Mouse (Mus musculus) kidney, adult 2 months (tissue): ENCODE measurements at regions not wholly inside any gene's neighbourhood (a gene's known extent, or its start where the extent isn't known, plus 50 kb on each side); places are given as distances from the start of the nearest gene placed in this dataset.

Source experiments
- DNase-seq: peaks from one replicate; pipeline ENCODE4 v3.0.0; 2021
- H3K27ac ChIP-seq: fragments of 200-500 bp; 2 replicates; pipeline ENCODE4 v1.5.1; 2012; ENCODE audit warnings: low read depth, low read length, control low read depth, inconsistent platforms; ENCODE audit not compliant: insufficient read depth
- H3K27me3 ChIP-seq: fragments of 200-500 bp; replicated peaks from 2 replicates; pipeline ENCODE4 v1.6.1; 2012; ENCODE audit warnings: mild to moderate bottlenecking, moderate library complexity, low read length, inconsistent platforms; ENCODE audit not compliant: control insufficient read depth, insufficient read depth
- H3K36me3 ChIP-seq: fragments of 200-500 bp; 2 replicates; pipeline ENCODE4 v1.6.1; 2012; ENCODE audit warnings: mild to moderate bottlenecking, moderate library complexity, low read length, inconsistent platforms; ENCODE audit not compliant: control insufficient read depth, insufficient read depth
- H3K4me1 ChIP-seq: fragments of 200-500 bp; 2 replicates; pipeline ENCODE4 v1.6.1; 2011; ENCODE audit warnings: low read length; ENCODE audit not compliant: control insufficient read depth, insufficient read depth
- H3K4me3 ChIP-seq: fragments of 200-500 bp; 2 replicates; pipeline ENCODE4 v1.5.1; 2011; ENCODE audit warnings: mild to moderate bottlenecking, low read depth, low read length, control low read depth; ENCODE audit not compliant: insufficient read depth
- CTCF ChIP-seq: fragments of 200-500 bp; conservative IDR thresholded peaks from 2 replicates; pipeline ENCODE4 v1.5.1; 2011; ENCODE audit warnings: low read depth, mild to moderate bottlenecking, control low read depth, low read length, moderate library complexity, mixed read lengths; ENCODE audit not compliant: insufficient read depth, insufficient read length
- POLR2A ChIP-seq: fragments of 200-500 bp; IDR thresholded peaks from one replicate; pipeline ENCODE4 v1.6.1; 2011; ENCODE audit warnings: low read depth, low read length, control low read depth
- WGBS: fragments of 180-500 bp; shearing (Covaris S2); methylation state at CpG from one replicate; pipeline ENCODE4 v1.1.7; 2018; 5-methylcytosine and 5-hydroxymethylcytosine counted together

- Histone ChIP-seq H3K4me1 (no peaks in the 10 kb centered on the region), H3K4me3 (no peak overlapping the region), H3K27me3 (no peaks in the 10 kb centered on the region), H3K36me3 (no peaks in the 10 kb centered on the region), H3K27ac (no peak overlapping the region)
- no peak for DNase-seq
- WGBS = over 99% methylated on average over 3 of the region's 3 CpGs
- no peak for TF ChIP-seq CTCF
- no peak for TF ChIP-seq POLR2A
These were observed 175.5 kb upstream of the Noct start for GRCm38 (mm10) chr3:51048739-51049138.

GRCm38 (mm10) chr3:51050156-51050555 is 174.1 kb upstream of the Noct start:
- Histone ChIP-seq H3K4me1 (no peaks in the 10 kb centered on the region), H3K4me3 (no peak overlapping the region), H3K27me3 (no peaks in the 10 kb centered on the region), H3K36me3 (no peaks in the 10 kb centered on the region), H3K27ac (no peak overlapping the region)
- WGBS = 98% methylated on average over 1 of the region's 1 CpGs
- DNase-seq = no peak
- TF ChIP-seq POLR2A (no peak), CTCF (no peak)

GRCm38 (mm10) chr3:51055004-51055403 is 169.2 kb upstream of the Noct start:
- Histone ChIP-seq H3K36me3 (no peaks in the 10 kb centered on the region), H3K27ac (no peak overlapping the region), H3K27me3 (no peaks in the 10 kb centered on the region), H3K4me3 (no peak overlapping the region), H3K4me1 (no peaks in the 10 kb centered on the region)
- WGBS = 62% methylated on average over 8 of the region's 8 CpGs
- TF ChIP-seq CTCF (no peak), POLR2A (no peak)
- DNase-seq = no peak

- Histone ChIP-seq H3K27ac (no peak overlapping the region), H3K4me3 (no peak overlapping the region), H3K27me3 (no peaks in the 10 kb centered on the region), H3K36me3 (no peaks in the 10 kb centered on the region), H3K4me1 (no peaks in the 10 kb centered on the region)
- DNase-seq = peak; percentile 54
- TF ChIP-seq CTCF (no peak), POLR2A (no peak)
- WGBS = 26% methylated on average over 4 of the region's 4 CpGs
These were observed 160.0 kb upstream of the Noct start for GRCm38 (mm10) chr3:51064201-51064600.

- H3K27me3 ChIP-seq = no peaks in the 10 kb centered on the region
- WGBS = 33% methylated on average over 5 of the region's 5 CpGs
- H3K27ac ChIP-seq = no peak overlapping the region
- no peak for TF ChIP-seq CTCF
- TF ChIP-seq POLR2A = no peak
- no peaks in the 10 kb centered on the region for H3K36me3 ChIP-seq
- no peaks in the 10 kb centered on the region for H3K4me1 ChIP-seq
- DNase-seq = peak; percentile 25
- no peak overlapping the region for H3K4me3 ChIP-seq
These were observed 157.9 kb upstream of the Noct start for GRCm38 (mm10) chr3:51066373-51066772.

- WGBS = 62% methylated on average over 10 of the region's 10 CpGs
- Histone ChIP-seq H3K4me1 (no peaks in the 10 kb centered on the region), H3K4me3 (no peak overlapping the region), H3K27me3 (no peaks in the 10 kb centered on the region), H3K36me3 (no peaks in the 10 kb centered on the region), H3K27ac (no peak overlapping the region)
- TF ChIP-seq CTCF = no peak
- no peak for TF ChIP-seq POLR2A
- DNase-seq = no peak
These were observed 151.8 kb upstream of the Noct start for GRCm38 (mm10) chr3:51072417-51072816.

GRCm38 (mm10) chr3:51073003-51073679 is 151.1 kb upstream of the Noct start:
- Histone ChIP-seq H3K36me3 (no peaks in the 10 kb centered on the region), H3K4me3 (no peak overlapping the region), H3K27ac (no peak overlapping the region), H3K4me1 (no peaks in the 10 kb centered on the region), H3K27me3 (no peaks in the 10 kb centered on the region)
- TF ChIP-seq CTCF = no peak
- no peak for TF ChIP-seq POLR2A
- no peak for DNase-seq
- WGBS = 71% methylated on average over 15 of the region's 15 CpGs
